Mouse (Mus musculus) embryonic fibroblast, embryonic 13.5 days (primary cell): ENCODE results near the gene Cfap161.

ENCODE experiments used
- CTCF ChIP-seq: IDR thresholded peaks from 2 replicates; pipeline ENCODE4 v1.5.1; 2011; ENCODE audit warnings: mild to moderate bottlenecking, control low read depth, low read length, moderate library complexity, borderline replicate concordance; ENCODE audit not compliant: insufficient read depth
- POLR2A ChIP-seq: IDR thresholded peaks from 2 replicates; pipeline ENCODE4 v1.6.1; 2011; ENCODE audit warnings: low read depth, mild to moderate bottlenecking, control low read depth, low read length, moderate library complexity

- TF ChIP-seq POLR2A (no peak), CTCF (no peak)
Observed at GRCm38 (mm10) chr7:83806934-83807333, 12.3 kb upstream of the Cfap161 start.
